Mouse (Mus musculus): Measurements from ENCODE around the gene Dnm1. TPM values are rescaled to one million over a fixed set of nuclear protein-coding genes. Genes with fewer than 3 reads are reported as not detected.

The Dnm1 gene
- polyA plus RNA-seq, 1 experiment from 2014 or later, result 12.4 TPM

- H3K4me1 ChIP-seq (replicated peaks; ENCODE audit: control insufficient read depth, insufficient read depth, low read length), result peaks cover 9% of the 10 kb centered on the region; the same call in 1 of the 2 replicates
- H3K4me3 ChIP-seq (ENCODE audit: low read depth, low read length), result no peak overlapping the region
- H3K9ac ChIP-seq (ENCODE audit: low read length), result no peak overlapping the region
- ATAC-seq (replicated peaks; ENCODE audit: low FRiP score), result no peak
- DNase-seq (ENCODE audit: low spot score), result no peak
- no peaks in the 10 kb centered on the region for H3K36me3 ChIP-seq (ENCODE audit: control insufficient read depth, insufficient read depth, low read length)
- peak overlapping the region; percentile 59; the same call in 1 of the 2 replicates for H3K27ac ChIP-seq (ENCODE audit: low read depth, low read length)
- WGBS, result 80% methylated on average over 20 of the region's 20 CpGs
- no peaks in the 10 kb centered on the region for H3K9me3 ChIP-seq (ENCODE audit: control insufficient read depth, low read length)
- H3K4me2 ChIP-seq (ENCODE audit: low read depth, low read length, severe bottlenecking), result no peak overlapping the region
- peaks cover 3% of the 10 kb centered on the region for H3K27me3 ChIP-seq (ENCODE audit: control insufficient read depth, insufficient read depth, low read length)
These were observed 36.1 kb downstream of the Dnm1 start for GRCm38 (mm10) chr2:32316887-32317656.

- H3K9ac ChIP-seq (ENCODE audit: low read length), result no peak overlapping the region
- H3K4me1 ChIP-seq (replicated peaks; ENCODE audit: control insufficient read depth, insufficient read depth, low read length), result peaks cover 15% of the 10 kb centered on the region; the same call in 1 of the 2 replicates
- no peak overlapping the region for H3K4me3 ChIP-seq (ENCODE audit: low read depth, low read length)
- H3K27ac ChIP-seq (ENCODE audit: low read depth, low read length), result 0 out of 2 replicates have a peak overlapping the region, but pooled peaks have one; percentile 2
- ATAC-seq (replicated peaks; ENCODE audit: low FRiP score) (no peak), DNase-seq (ENCODE audit: low spot score) (no peak)
- H3K9me3 ChIP-seq (ENCODE audit: control insufficient read depth, low read length), result no peaks in the 10 kb centered on the region
- no peak overlapping the region for H3K4me2 ChIP-seq (ENCODE audit: low read depth, low read length, severe bottlenecking)
- H3K27me3 ChIP-seq (ENCODE audit: control insufficient read depth, insufficient read depth, low read length), result peaks cover 3% of the 10 kb centered on the region
- 8% methylated on average over 8 of the region's 8 CpGs for WGBS
- H3K36me3 ChIP-seq (ENCODE audit: control insufficient read depth, insufficient read depth, low read length), result no peaks in the 10 kb centered on the region
These were observed 37.4 kb downstream of the Dnm1 start for GRCm38 (mm10) chr2:32315751-32316150.

GRCm38 (mm10) chr2:32314831-32315230 lies 38.3 kb downstream of the Dnm1 start:
- no peak for DNase-seq (ENCODE audit: low spot score)
- Histone ChIP-seq H3K27me3 (ENCODE audit: control insufficient read depth, insufficient read depth, low read length) (peaks cover 3% of the 10 kb centered on the region), H3K4me2 (ENCODE audit: low read depth, low read length, severe bottlenecking) (no peak overlapping the region), H3K36me3 (ENCODE audit: control insufficient read depth, insufficient read depth, low read length) (no peaks in the 10 kb centered on the region), H3K27ac (ENCODE audit: low read depth, low read length) (no peak overlapping the region), H3K9me3 (ENCODE audit: control insufficient read depth, low read length) (no peaks in the 10 kb centered on the region), H3K4me3 (ENCODE audit: low read depth, low read length) (no peak overlapping the region), H3K9ac (ENCODE audit: low read length) (no peak overlapping the region), H3K4me1 (replicated peaks; ENCODE audit: control insufficient read depth, insufficient read depth, low read length) (peaks cover 13% of the 10 kb centered on the region; the same call in 1 of the 2 replicates)
- WGBS, result 95% methylated on average over 14 of the region's 14 CpGs
- ATAC-seq (replicated peaks; ENCODE audit: low FRiP score), result no peak

GRCm38 (mm10) chr2:32312318-32312964 lies 40.7 kb downstream of the Dnm1 start:
- H3K9ac ChIP-seq (ENCODE audit: low read length), result peak overlapping the region; percentile 81
- H3K4me3 ChIP-seq (ENCODE audit: low read depth, low read length), result peak overlapping the region; percentile 66
- WGBS, result 1% methylated on average over 40 of the region's 56 CpGs
- no peaks in the 10 kb centered on the region for H3K9me3 ChIP-seq (ENCODE audit: control insufficient read depth, low read length)
- H3K4me2 ChIP-seq (ENCODE audit: low read depth, low read length, severe bottlenecking), result peak overlapping the region; percentile 100
- H3K27me3 ChIP-seq (ENCODE audit: control insufficient read depth, insufficient read depth, low read length), result peaks cover 3% of the 10 kb centered on the region
- DNase-seq (ENCODE audit: low spot score) (peak; percentile 97), ATAC-seq (replicated peaks; ENCODE audit: low FRiP score) (peak; percentile 86)
- H3K27ac ChIP-seq (ENCODE audit: low read depth, low read length), result no peak overlapping the region
- no peaks in the 10 kb centered on the region for H3K36me3 ChIP-seq (ENCODE audit: control insufficient read depth, insufficient read depth, low read length)
- peaks cover 6% of the 10 kb centered on the region; the same call in 1 of the 2 replicates for H3K4me1 ChIP-seq (replicated peaks; ENCODE audit: control insufficient read depth, insufficient read depth, low read length)

GRCm38 (mm10) chr2:32311443-32312317 lies 41.5 kb downstream of the Dnm1 start:
- 10% methylated on average over 41 of the region's 42 CpGs for WGBS
- H3K9me3 ChIP-seq (ENCODE audit: control insufficient read depth, low read length), result no peaks in the 10 kb centered on the region
- peak; percentile 28 for ATAC-seq (replicated peaks; ENCODE audit: low FRiP score)
- H3K36me3 ChIP-seq (ENCODE audit: control insufficient read depth, insufficient read depth, low read length), result no peaks in the 10 kb centered on the region
- peak overlapping the region; percentile 66 for H3K4me3 ChIP-seq (ENCODE audit: low read depth, low read length)
- peaks cover 6% of the 10 kb centered on the region; the same call in 1 of the 2 replicates for H3K4me1 ChIP-seq (replicated peaks; ENCODE audit: control insufficient read depth, insufficient read depth, low read length)
- peak; percentile 67 for DNase-seq (ENCODE audit: low spot score)
- H3K4me2 ChIP-seq (ENCODE audit: low read depth, low read length, severe bottlenecking), result peak overlapping the region; percentile 100
- peak overlapping the region; percentile 81 for H3K9ac ChIP-seq (ENCODE audit: low read length)
- peaks cover 3% of the 10 kb centered on the region for H3K27me3 ChIP-seq (ENCODE audit: control insufficient read depth, insufficient read depth, low read length)
- no peak overlapping the region for H3K27ac ChIP-seq (ENCODE audit: low read depth, low read length)

GRCm38 (mm10) chr2:32310096-32310845 lies 42.9 kb downstream of the Dnm1 start:
- ATAC-seq (replicated peaks; ENCODE audit: low FRiP score) (no peak), DNase-seq (ENCODE audit: low spot score) (no peak)
- Histone ChIP-seq H3K4me3 (ENCODE audit: low read depth, low read length) (no peak overlapping the region), H3K36me3 (ENCODE audit: control insufficient read depth, insufficient read depth, low read length) (peaks cover 3% of the 10 kb centered on the region; the same call in 1 of the 2 replicates), H3K27me3 (ENCODE audit: control insufficient read depth, insufficient read depth, low read length) (peaks cover 3% of the 10 kb centered on the region), H3K4me2 (ENCODE audit: low read depth, low read length, severe bottlenecking) (no peak overlapping the region), H3K27ac (ENCODE audit: low read depth, low read length) (no peak overlapping the region), H3K9me3 (ENCODE audit: control insufficient read depth, low read length) (no peaks in the 10 kb centered on the region), H3K4me1 (replicated peaks; ENCODE audit: control insufficient read depth, insufficient read depth, low read length) (peaks cover 6% of the 10 kb centered on the region; the same call in 1 of the 2 replicates), H3K9ac (ENCODE audit: low read length) (no peak overlapping the region)
- 90% methylated on average over 18 of the region's 18 CpGs for WGBS

GRCm38 (mm10) chr2:32308870-32309568 lies 44.1 kb downstream of the Dnm1 start:
- peak; percentile 49 for DNase-seq (ENCODE audit: low spot score)
- no peak overlapping the region for H3K27ac ChIP-seq (ENCODE audit: low read depth, low read length)

More at GRCm38 (mm10) chr2:32308870-32309568, 44.1 kb downstream of the Dnm1 start:
- WGBS, result 92% methylated on average over 16 of the region's 16 CpGs
- Histone ChIP-seq H3K27me3 (ENCODE audit: control insufficient read depth, insufficient read depth, low read length) (peaks cover 3% of the 10 kb centered on the region), H3K36me3 (ENCODE audit: control insufficient read depth, insufficient read depth, low read length) (peaks cover 5% of the 10 kb centered on the region; the same call in 1 of the 2 replicates), H3K4me2 (ENCODE audit: low read depth, low read length, severe bottlenecking) (no peak overlapping the region), H3K4me1 (replicated peaks; ENCODE audit: control insufficient read depth, insufficient read depth, low read length) (peaks cover 6% of the 10 kb centered on the region; the same call in 1 of the 2 replicates), H3K4me3 (ENCODE audit: low read depth, low read length) (no peak overlapping the region), H3K9me3 (ENCODE audit: control insufficient read depth, low read length) (no peaks in the 10 kb centered on the region), H3K9ac (ENCODE audit: low read length) (no peak overlapping the region)
- ATAC-seq (replicated peaks; ENCODE audit: low FRiP score), result no peak

All from forebrain, embryonic 11.5 days (tissue).